Mouse (Mus musculus): ENCODE data around the gene Map3k21.

Map3k21 gene

DNA sequence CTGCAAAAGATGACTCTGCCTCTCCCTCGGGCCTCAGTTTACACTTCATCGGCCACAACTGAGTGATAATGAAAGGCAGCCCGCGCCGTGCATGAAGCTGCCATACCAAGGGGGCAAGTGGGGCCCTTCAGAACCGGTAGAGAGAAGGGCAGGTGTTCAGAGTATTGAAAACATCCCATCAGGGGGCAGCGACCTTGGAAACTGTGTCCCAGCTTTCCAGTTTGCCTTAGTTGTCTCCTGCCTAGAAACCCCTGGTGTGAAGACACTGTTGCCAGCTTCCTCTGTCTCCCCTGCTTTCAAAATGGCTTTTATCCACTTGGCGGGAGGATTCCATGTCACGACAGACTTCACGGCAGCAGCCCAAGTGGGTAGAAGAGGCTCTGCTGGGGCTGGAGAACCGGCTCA, 53.6 kb downstream of the Map3k21 start:
- in situ Hi-C loops (cut with MboI, MseI) = no loop called here

DNA sequence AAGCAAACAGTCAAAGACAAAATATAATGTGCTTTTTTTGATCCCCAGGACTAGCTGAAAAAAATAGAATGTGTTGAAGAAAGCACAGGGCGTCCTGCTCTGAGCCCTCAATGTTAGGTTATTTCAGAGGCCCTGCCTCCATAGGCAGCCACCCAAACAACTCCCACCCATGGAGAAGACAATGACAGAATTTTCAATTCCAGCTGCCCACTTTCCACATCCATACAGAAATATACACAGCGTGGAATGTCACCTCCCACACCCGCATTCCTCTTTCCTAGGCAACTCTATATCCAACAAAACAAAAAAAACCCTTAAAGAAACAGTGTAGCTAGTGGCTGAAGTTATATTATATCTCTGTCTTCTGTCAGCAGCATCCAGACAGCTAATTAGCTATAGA, 61.1 kb downstream of the Map3k21 start:
- in situ Hi-C loops (cut with MboI, MseI) = no loop called here

DNA sequence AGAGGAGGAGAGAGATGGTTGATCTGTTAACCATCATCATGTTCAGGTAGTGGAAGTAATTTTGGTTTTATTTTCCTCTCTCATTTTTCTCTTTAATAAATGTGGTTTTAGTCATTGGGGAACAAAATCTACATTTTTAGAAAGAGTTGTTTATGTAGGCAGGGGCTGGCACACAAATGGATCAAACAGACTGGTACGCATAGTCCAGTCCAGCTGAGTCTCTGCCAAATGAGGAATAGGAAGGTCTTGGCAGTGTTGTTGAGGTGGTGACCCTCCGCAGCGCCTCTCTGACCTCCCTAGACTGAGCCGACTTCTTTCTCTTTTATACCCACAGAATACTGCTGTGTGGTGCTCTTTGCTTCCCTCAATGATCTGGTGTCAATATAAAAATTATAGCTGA, 65.7 kb downstream of the Map3k21 start:
- in situ Hi-C loops (cut with MboI, MseI) = no loop called here

DNA sequence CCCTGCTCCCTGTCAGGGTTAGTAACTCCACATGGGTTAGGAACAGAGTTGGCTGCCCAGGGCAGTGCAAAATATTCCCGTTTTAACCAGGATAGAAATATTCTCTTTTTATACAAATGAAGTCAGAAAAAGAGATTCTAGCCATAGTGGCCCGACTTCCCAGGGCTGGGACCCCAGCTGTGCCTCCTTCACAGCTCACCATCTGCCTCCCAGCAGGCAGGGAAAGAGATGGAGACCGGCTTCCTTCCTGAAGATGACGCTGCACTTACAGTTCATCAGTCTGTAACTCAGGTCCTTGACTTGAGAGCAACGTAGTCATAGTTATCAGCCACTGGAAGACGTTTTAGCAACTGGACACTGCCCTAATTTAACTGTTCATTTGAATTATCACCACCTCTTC, 70.6 kb downstream of the Map3k21 start:
- in situ Hi-C loops (cut with MboI, MseI) = no loop called here

DNA sequence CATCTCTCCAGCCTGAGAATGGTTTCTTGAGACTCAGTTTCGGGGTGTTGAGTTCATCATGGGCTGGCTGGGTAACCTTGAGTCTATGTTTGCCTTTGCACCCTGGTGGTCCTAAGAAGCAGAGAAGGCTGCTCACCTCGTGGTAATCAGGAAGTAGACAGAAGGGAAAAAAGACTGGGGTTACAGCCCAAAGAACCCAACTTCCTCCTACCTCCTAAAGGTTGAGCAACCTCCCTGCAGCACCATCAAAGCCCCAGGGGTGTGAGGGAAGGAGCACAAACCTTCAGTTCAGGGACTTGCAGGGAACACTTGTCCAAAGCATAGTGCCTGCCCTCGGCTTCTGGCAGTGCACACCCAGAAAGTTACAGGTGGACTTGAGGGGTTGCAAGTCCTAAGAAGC, 73.3 kb downstream of the Map3k21 start:
- in situ Hi-C loops (cut with MboI, MseI) = no loop called here

DNA sequence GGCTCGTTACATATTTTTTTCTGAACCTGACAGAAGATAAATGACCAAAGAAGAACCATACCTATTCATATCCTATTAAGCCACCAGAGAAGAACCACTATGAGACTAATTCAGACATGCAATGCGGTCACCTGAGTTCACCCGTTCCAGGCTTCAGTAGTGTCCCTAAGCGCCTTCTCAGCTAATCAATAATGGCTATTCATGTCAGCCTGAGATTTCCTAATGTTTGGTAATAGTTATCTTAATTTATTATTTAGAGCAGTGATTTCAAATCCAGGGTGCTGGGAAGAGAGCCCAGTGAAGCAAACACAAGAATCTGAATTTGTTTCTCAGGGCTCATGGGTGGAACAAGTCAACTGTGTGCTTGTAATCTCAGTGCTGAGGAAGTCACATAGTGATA, 73.9 kb downstream of the Map3k21 start:
- in situ Hi-C loops (cut with MboI, MseI) = no loop called here

DNA sequence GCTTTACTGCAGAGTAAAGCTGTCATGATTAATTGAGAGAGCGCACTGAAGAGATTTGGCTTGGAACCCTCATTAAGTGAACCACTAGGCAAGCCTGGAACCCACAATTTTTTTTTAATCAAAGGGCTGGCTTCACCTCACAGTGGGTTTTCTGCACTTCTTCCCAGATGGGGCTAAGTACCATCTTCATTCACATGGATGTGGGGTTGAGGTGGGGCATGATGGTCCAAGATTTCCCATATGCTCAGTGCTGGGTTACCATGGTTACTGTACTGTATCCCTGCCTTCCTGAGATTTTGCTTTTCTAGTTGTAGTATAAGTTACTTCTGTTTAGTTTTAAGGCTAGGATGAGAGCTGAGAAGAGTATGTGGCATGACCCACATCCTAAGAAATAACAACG, 75.1 kb downstream of the Map3k21 start:
- in situ Hi-C loops (cut with MboI, MseI) = no loop called here

DNA sequence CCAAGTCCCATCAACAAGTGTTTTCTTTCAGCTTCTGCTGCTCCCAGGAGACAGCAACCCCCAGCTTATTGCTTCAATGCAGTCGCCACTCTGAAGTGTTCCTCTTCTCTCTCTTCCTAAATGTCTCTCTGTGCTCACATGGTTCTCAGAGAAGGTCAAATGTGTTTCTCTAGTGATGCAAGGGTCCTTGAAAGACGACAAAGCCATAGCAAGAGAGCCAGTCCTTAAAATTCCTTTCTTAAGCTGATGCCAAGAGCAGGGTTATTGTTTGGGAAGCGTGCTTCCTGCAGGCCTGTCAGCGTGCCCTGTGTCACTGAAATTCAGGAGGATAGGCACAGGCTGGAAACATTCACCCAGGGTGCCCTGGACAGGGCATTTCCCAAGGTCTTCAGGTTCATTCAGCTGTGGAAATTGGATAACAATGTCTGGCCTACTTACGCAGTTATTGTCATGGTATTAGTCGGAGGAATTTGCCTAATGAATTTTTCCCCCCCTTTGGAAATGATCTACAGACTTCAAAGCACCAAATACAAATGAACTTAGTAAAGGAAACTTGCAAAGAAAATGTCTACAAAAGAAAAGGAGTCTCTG, 76.8 kb downstream of the Map3k21 start:
- in situ Hi-C loops (cut with MboI, MseI) = no loop called here

DNA sequence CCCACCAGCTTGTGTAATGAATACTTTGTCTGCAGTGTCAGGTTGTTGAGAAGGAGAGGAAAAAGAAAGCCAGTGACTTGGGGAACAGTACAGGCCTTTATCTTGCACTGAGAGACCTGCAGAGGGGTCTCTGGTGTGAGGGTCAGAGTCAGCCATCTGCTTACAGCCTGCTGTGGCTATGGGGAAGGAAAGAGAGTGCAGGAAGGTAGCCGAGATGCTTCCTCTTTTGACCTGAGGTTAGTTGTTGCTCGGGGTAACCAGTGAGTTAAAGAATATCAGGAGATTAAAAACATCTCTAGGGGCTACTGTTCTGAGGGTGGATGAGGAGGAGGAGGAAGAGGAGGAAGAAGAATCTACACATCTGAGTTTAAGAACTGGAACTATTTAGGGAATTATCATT, 77.7 kb downstream of the Map3k21 start:
- in situ Hi-C loops (cut with MboI, MseI) = no loop called here

DNA sequence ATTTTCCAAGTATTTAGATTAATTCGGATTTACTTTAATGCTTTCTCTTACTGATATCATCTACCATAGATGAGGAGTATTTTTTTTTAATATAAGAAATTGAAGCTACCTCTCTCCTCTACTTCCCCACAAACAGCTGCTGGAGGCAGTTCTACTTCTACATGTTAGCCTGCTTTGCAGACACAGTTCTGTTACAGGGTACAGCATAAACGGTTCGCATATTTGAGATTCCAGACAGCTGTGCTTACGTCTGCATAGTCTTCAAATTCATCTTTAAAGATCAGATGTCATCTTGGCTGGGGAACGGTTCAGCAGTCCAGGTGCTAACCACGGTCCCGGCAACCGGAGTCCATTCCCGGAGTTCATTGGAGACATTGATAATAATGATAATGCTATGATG, 83.4 kb downstream of the Map3k21 start:
- in situ Hi-C loops (cut with MboI, MseI) = no loop called here

DNA sequence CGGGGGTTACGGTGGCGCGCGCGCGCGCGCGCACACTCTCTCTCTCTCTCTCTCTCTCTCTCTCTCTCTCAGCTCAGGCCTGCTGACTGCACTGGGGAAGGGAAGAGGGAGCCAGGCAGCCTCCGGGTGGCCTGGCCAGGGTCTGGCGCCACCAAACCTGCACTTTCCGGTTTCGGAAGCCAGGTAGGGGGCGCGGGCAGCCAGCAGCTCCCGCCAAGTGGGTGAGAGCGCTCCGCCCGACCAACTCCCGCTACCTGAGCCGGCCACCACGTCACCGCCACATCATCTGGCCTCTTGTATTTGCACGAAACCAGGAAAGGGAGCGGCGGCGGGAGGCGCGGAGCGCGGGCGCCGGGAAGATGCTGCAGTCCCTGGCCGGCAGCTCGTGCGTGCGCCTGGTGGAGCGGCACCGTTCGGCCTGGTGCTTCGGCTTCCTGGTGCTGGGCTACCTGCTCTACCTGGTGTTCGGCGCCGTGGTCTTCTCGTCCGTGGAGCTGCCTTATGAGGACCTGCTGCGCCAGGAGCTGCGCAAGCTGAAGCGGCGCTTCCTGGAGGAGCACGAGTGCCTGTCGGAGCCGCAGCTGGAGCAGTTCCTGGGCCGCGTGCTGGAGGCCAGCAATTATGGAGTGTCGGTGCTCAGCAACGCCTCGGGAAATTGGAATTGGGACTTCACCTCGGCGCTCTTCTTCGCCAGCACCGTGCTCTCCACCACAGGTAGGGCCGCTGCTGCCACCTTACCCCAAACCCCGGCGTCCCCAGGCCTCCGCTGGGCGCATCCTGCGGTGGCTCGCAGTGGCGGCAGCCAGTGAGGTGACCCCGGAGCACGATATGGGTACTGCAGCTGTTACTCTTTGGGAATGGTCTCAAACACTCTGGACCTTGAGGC, 85.1 kb downstream of the Map3k21 start, which contains the start of gene Kcnk1:
Gene Kcnk1 (plus strand): TSS at position 70 of the 886 bp plus-strand sequence.
- in situ Hi-C loops (cut with MboI, MseI) = no loop called here

DNA sequence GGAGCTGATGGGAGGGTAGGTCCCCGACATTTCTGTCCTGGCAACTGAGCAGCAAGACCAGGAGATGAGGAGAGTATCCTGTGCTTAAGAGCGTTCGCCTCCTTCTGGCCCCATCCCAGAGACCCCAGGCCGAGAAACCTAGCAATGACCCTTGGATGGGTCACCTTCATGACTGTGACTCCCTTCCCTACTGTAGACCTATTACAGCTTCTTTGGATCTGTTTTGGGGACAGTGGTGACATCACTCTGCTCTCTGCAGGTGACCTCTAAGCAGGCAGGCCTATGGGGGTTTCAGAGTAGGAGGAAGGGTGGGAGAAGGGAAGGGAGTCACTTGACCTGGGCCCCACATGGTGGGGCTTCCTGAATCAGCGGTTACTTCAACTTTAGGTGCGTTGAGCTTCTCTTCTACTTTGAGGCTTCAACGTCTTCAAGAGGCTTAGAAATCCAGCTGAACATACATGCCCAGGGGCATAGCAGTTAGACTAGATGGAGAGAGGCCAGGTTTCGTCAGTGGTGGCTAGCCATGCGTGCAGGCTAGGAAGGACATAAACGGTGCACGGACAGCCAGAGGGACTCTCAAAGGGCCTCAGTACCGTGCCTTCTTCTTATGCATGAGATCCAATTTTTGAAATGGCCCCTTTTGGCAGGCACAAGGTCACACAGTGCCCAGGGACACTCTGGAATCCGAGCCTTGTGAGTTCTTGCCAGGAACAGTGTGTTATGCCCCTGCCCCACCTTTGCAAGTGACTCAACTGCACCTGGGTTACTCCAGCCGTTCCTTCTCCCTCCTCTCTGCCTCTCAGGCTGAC, 86.0 kb downstream of the Map3k21 start:
- in situ Hi-C loops (cut with MboI, MseI) = no loop called here

DNA sequence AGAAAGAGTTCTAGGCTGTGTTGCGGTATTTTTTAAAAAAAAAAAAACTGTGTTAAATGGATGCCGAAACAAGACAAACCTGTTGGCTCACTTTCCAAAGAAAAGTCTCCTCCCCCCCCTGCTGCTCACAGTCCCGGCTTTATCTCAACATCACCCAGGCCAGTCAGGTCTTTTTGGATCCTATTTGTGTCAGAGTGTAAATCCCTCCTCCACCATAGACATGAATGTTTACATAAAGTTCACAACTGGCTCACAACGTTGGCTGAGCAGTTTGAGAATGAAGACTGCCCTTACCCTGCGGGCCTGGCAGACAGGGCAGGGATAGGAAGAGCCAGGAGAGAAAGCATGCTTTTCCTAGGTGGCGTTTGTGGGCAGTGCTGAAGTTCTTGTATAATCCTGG, 86.7 kb downstream of the Map3k21 start:
- in situ Hi-C loops (cut with MboI, MseI) = no loop called here
